Mouse (Mus musculus) left cerebral cortex, adult 2 months (tissue): ENCODE data around the gene Lamb3. TPM values are rescaled to one million over a fixed set of nuclear protein-coding genes. Genes with fewer than 3 reads are reported as not detected.

Experiments
- DNase-seq, 2 experiments: peaks; one replicate each; pipeline ENCODE4 v3.0.0; 2021 to 2022; ENCODE audit warnings: low spot score in 2 of 2, mixed read lengths in 1 of 2; ENCODE audit errors: extremely low spot score in 1 of 2
- H3K27ac ChIP-seq: fragments of 200-600 bp; 2 replicates; pipeline ENCODE4 v1.8.1; 2022
- H3K4me3 ChIP-seq: fragments of 200-600 bp; 2 replicates; pipeline ENCODE4 v1.8.1; 2022
- CTCF ChIP-seq: fragments of 200-600 bp; IDR thresholded peaks from 2 replicates; pipeline ENCODE4 v1.8.1; 2022; ENCODE audit warnings: antibody characterized with exemption, mild to moderate bottlenecking, moderate library complexity
- intact Hi-C: fragments of 180-260 bp; cut with DNase I; formaldehyde crosslinking; loops from one replicate; pipeline ENCODE4 v1.15.1; 2025
- total RNA-seq, 2 experiments: library from RNA; stranded (reverse); gene quantifications; 2 replicates each; pipeline ENCODE4 v1.2.3; 2021

Gene Lamb3
- total RNA-seq, 2 experiments from 2014 or later: 0.97 to 1.1 TPM

DNA sequence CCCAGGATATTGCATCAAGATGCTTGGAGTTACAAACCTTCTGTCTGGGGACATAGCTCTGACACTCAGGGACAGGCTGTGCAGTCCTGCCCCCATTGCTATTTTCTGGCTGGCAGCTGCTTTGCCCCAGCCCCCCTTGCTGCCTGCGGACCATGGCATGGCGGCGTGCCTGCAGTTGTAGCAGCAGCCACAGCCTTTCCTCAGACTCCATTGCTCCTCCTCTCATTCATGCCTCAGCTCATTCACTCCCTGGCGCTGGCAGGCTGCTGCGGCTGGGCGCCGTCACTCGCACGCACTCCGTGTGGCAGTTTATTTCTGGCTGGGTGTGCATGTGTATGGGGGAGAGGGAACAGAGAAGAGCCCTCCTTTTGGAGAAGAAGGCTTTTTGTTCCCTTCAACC lies 160.6 kb downstream of the Lamb3 start:
- TF ChIP-seq CTCF: no peak
- no peak overlapping the region for H3K27ac ChIP-seq
- intact Hi-C loops: loop anchor here (2.0 kb wide), 1 partner anchor 17 kb away; no protein-coding TSS in a partner anchor
- peak; percentile 71 for DNase-seq
- H3K4me3 ChIP-seq: peak overlapping the region; percentile 55

DNA sequence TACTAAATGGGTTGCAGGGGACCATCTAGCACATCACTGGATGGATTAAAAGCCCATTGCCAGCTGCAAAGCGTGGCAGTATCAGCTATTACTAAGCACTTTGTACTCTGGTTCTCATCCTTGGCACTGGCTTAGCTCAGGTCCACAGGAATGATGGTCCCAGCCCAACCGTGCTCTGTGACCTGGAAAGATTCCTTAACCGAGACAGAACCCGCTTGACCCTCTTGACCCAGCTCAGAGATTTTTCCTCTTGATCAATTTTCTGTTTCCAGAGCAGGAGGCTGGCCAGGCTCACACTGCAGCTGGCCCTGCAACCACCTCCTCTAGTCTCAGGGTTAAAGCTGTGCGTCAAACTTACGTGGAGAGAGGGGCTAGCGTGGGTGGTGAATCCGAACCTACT lies 161.6 kb downstream of the Lamb3 start:
- intact Hi-C loops: loop anchor here (2.0 kb wide), 1 partner anchor 18 kb away; no protein-coding TSS in a partner anchor
- DNase-seq: no peak
- Histone ChIP-seq H3K4me3 (peak overlapping the region; percentile 55), H3K27ac (peak overlapping the region; percentile 80)
- TF ChIP-seq CTCF: no peak

DNA sequence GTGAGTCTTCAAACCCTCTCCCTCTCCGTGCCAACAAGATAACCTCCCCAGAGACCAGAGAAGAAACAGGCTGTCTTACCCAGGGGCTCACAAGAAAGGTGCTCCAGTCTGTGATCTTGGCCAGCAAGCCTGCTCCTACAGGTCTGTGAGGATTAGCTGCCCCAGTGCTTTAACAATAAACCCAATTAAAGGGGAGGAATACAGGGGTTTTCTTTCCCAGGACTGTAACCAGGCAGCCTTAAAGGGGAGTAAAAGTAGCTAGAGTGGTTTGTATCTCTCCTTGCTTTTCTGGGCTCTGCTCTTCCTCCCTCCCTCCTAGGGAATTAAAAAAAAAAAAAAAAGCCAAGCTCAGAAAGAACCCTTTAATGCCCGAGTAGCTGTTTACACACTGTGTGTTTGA lies 162.6 kb downstream of the Lamb3 start, which contains the start of gene Camk1g:
Gene Camk1g (minus strand): TSS at position 203 of the 400 bp plus-strand sequence.
- Histone ChIP-seq H3K27ac (peak within 1 kb of the TSS; percentile 80), H3K4me3 (peak within 1 kb of the TSS; percentile 55)
- no peak for TF ChIP-seq CTCF
- intact Hi-C loops: no loop called here
- DNase-seq: peak in 1 of 2 experiments; percentile 51

DNA sequence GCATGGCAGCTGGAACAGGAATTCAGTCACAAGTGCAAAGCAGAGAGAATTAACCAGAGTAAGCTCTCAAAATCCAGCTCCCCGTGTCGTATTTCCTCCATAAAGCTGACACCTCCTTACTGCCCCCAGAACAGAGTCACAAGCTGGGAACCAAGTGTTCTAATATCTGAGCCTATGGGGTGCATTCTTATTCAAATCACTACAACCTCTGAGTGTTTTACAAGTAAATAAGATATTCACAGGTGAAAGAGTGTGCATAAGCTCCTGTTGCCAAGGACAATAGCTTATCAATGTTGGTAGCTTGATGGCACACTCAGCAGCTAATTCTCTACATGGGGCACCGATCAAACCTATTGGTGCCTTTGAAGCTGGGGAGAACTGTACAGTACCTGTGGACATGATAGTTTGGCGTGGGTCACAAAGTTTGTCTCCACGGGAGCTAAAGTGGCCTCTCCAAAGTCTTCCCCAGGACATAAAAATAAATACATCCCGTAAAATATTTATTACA lies 166.5 kb downstream of the Lamb3 start:
- H3K27ac ChIP-seq: no peak overlapping the region
- intact Hi-C loops: no loop called here

DNA sequence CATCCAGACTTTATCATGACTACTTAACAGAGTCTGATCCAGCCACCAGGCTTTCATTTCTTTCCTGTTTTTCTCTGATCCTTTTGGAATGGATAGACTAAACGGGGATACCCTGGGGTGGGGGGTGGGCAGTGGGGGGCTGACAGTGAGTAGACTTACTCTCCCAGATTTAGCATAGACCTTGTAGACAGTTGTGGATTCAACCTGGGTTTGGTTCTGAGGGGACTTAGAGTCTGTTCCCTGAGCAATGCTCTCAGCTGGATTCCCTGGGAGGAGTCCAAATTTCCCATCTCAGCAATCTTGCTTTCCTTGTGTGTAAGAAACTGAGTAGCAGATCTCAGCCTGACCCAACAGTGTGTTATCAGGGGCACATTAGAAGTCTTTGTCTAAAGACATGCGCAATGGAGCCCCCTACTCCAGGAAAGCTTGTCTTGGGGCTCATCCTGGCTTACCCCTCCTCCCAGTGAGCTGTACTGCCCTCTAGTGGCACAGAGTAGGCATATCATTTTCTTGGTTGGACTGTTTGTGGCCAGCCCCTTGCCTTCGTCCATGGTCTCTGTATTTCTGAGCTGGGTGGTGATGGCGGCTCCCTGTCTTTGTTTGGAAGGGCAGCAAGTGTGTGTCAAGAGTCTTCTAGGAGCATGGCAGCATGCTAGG lies 169.1 kb downstream of the Lamb3 start:
- Histone ChIP-seq H3K27ac (no peak overlapping the region), H3K4me3 (no peak overlapping the region)
- intact Hi-C loops: loop anchor here (2.0 kb wide), 1 partner anchor 46 kb away; no protein-coding TSS in a partner anchor
- DNase-seq: no peak
- peak; percentile 85 for TF ChIP-seq CTCF

More for the DNA sequence above, 166.5 kb downstream of the Lamb3 start:
- no peak for TF ChIP-seq CTCF
- no peak overlapping the region for H3K4me3 ChIP-seq
- DNase-seq: no peak

DNA sequence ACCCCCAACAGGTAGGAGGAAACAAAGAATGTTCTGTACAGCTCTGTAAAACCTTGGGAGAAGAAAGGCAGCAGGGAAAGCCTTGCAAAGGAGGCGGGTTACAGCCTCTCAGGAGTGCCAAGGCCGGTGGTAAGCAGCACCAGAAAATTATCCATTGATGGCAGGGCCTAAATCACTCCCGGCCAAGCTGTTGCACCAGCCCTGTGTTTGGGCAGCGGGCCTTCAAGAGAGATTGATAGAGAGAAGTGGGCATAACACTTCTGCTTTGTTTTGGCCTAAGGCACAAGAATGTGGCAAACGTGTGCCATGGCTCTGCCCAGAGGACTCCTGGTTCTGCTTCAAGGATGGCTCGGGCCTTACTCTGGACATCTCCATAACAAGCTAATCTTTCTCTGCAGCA lies 172.1 kb downstream of the Lamb3 start:
- DNase-seq: no peak
- TF ChIP-seq CTCF: no peak
- intact Hi-C loops: loop anchor here (10.0 kb wide), 2 partner anchors 1345 to 1575 kb away; no protein-coding TSS in a partner anchor
- Histone ChIP-seq H3K27ac (no peak overlapping the region), H3K4me3 (no peak overlapping the region)

DNA sequence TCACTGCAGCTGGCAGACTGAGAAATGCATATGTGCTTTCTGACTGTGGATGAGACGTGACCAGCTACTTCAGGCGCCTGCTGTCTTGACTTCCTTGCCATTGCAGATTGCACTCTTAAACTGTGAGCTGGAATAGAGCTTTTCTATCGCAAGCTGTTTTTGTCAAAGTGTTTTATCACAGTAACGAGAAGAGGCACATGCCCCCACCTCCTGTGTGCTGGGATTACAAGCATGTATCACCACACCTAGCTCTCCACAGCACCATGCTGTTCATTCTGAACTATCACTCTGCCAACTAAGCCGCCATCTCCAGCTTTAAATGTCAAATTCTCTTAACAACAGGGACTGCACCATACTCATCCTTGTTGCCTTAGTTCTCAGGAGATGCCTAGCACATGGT lies 173.4 kb downstream of the Lamb3 start:
- H3K27ac ChIP-seq: no peak overlapping the region
- no peak overlapping the region for H3K4me3 ChIP-seq
- intact Hi-C loops: loop anchor here (10.0 kb wide), 2 partner anchors 1344 to 1574 kb away; no protein-coding TSS in a partner anchor
- TF ChIP-seq CTCF: no peak
- no peak for DNase-seq

DNA sequence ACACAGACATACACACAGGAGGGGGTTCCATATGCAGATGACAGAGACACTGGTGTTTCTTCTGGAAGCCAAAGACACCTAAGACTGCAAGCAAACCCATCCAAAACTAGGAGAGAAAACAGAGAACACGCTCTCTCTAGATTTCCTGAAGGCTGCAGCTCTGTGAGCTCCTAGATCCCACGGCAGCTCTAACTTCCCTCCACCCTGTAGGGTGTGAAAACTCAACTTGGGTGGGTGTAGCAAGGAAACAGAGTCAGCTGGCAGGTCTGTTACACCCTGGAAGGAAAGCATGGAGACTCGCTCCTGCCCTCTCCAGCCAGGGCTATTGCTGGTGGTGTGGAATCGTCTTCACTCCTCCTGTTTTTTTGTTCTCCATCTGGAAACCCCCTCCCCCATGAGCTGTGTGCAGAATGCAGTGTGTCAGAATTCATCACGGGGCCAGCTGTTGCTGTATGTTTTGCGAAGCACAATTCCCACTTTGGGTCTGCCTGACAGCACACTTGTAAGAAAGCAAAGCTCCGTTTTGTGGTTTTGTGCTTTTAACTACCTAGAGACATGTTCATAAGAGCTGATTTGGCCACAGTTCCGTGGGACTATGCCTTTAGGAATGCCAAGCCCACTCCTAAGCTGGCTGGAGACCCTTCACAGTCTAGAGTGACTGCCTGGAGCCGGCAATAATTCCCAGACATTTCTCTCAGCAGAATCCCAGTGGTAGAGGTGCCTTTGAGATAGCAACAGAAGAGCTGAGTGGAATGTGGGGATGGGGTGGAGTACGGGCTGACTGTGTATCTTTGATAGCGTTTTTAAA lies 174.3 kb downstream of the Lamb3 start:
- DNase-seq: no peak
- intact Hi-C loops: loop anchor here (2.0 to 10.0 kb wide), 4 partner anchors 127 to 1573 kb away; no protein-coding TSS in a partner anchor
- H3K27ac ChIP-seq: no peak overlapping the region

DNA sequence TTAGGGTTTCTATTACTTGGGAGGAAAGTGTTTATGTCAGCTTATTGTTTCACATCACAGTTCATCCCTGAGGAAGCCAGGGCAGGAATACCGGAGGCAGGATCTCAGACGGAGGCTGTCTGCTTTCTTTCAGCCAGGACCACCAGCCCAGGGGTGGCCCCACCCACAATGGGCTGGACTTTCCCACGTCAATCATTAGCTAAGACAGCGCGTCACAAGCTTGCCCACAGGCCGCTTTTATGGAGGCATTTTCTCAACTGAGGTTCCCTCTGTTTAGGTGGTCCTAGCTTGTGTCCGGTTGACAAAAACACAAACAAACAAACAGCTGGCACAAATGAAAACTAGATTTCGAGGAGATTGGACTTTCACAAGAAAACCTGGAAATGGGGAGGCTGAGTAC lies 174.9 kb downstream of the Lamb3 start:
- H3K4me3 ChIP-seq: no peak overlapping the region
- no peak for TF ChIP-seq CTCF
- intact Hi-C loops: loop anchor here (2.0 to 10.0 kb wide), 4 partner anchors 128 to 1572 kb away; no protein-coding TSS in a partner anchor
- no peak for DNase-seq
- H3K27ac ChIP-seq: no peak overlapping the region

More for the DNA sequence above, 174.3 kb downstream of the Lamb3 start:
- H3K4me3 ChIP-seq: no peak overlapping the region
- no peak for TF ChIP-seq CTCF

DNA sequence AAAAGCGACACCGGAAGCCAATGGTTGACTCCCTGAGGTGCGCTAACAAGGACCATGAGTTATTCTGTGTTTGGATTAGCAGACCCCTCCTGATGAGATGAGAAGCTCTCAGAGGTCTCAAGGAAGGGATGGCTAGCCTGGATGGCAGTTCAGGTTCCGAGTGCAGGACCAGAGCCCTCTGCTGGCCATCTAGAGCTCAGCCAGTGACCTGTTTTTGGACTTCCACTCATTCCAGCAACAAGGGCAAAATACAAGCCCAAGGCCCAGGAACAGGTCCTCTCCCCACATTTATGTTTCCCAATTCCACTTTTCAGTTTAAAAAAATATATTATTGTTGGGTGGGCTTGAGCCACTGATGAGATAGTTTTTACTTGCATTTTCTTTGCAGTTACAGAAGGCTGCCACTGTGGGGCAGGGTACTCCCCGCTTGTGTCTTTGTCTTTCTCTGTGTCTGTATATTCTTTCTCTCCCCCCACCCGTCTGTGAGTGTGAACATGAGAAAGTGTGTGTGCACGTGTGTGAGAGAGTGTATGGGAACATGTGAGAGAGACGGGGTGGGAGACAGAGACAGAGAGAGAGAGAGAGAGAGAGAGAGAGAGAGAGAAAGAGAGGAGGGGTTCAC lies 175.5 kb downstream of the Lamb3 start:
- DNase-seq: peak in 1 of 2 experiments; percentile 51
- H3K27ac ChIP-seq: no peak overlapping the region
- intact Hi-C loops: loop anchor here (2.0 to 10.0 kb wide), 4 partner anchors 128 to 1572 kb away; no protein-coding TSS in a partner anchor
- TF ChIP-seq CTCF: peak; percentile 84
- no peak overlapping the region for H3K4me3 ChIP-seq

DNA sequence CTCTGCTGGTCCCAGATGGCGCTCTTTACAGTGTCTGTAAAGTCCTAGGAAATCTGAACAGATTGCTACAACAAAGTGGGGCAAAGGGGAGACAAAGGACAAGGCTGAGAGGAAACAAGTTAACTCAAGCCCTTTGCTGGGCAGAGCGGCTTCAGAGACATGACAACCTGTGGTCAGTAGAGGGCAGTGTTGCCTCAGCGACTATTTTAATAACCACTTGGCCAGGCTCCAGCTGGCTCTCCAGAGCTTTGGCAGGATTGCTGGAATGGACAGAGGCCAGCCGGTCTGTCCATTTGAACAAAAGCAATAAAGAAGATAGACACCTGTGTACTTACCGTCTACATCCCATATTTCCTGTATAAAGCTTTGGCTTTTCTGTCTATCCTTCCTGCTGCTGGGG lies 178.6 kb downstream of the Lamb3 start:
- intact Hi-C loops: loop anchor here (2.0 to 10.0 kb wide), 5 partner anchors 203 to 1569 kb away; partner anchors contain the start of gene Plxna2
- DNase-seq: peak; percentile 77 to 83
- Histone ChIP-seq H3K27ac (no peak overlapping the region), H3K4me3 (no peak overlapping the region)
- peak; percentile 95 for TF ChIP-seq CTCF
